Mouse (Mus musculus): ENCODE data around the gene Dtl. TPM values are rescaled to one million over a fixed set of nuclear protein-coding genes. Genes with fewer than 3 reads are reported as not detected.
A peak's percentile ranks its signal among the peaks of the same experiment; 100 is the strongest.

The Dtl gene
- polyA plus RNA-seq (2012; rRNA removed) (27.3 and 30.0 TPM in 2 replicates), polyA plus RNA-seq (2014; fragmentation: Nextera tagmentation; extraction: Ambion mirVana) (42.9 and 47.0 TPM in 2 replicates)

GRCm38 (mm10) chr1:191575458-191576247, at the start of gene Dtl, which contains the start of gene Ints7:
Gene Dtl, minus strand, starts transcription at chr1:191575544.
Gene Ints7, plus strand, starts transcription at chr1:191575636.
- peak; percentile 94; the same call in 1 of the 2 replicates for TF ChIP-seq POLR2A (IDR thresholded peaks at IDR 0.05; ENCODE audit: borderline replicate concordance, extremely low read depth, insufficient read depth, insufficient read length)
- H3K4me1 ChIP-seq (ENCODE audit: control insufficient read depth, insufficient read depth, low read length) = peaks cover 22% of the 10 kb centered on the region
- WGBS = under 1% methylated on average over 68 of the region's 70 CpGs
- no peaks in the 10 kb centered on the region for H3K27me3 ChIP-seq (ENCODE audit: control insufficient read depth, insufficient read depth, low read length)
- 0 out of 2 replicates have a peak, but pooled peaks cover 3% of the 10 kb centered on the region for H3K36me3 ChIP-seq (ENCODE audit: control insufficient read depth, insufficient read depth, low read length)
- ATAC-seq (ENCODE audit: low FRiP score, low read depth) = peak; percentile 96
- no peaks in the 10 kb centered on the region for H3K9me3 ChIP-seq (ENCODE audit: control insufficient read depth, low read length)
- H3K27ac ChIP-seq (replicated peaks; ENCODE audit: low read depth, low read length) = peak within 1 kb of the TSS; percentile 92
- H3K9ac ChIP-seq (ENCODE audit: low read depth, low read length, severe bottlenecking) = peak within 1 kb of the TSS; percentile 76
- DNase-seq (ENCODE audit: low spot score) = peak; percentile 99
- peak within 1 kb of the TSS; percentile 89 for H3K4me3 ChIP-seq (replicated peaks; ENCODE audit: low read length)
- peak within 1 kb of the TSS; percentile 69 for H3K4me2 ChIP-seq (replicated peaks; ENCODE audit: low read depth, low read length, severe bottlenecking)

GRCm38 (mm10) chr1:191625026-191625425, 49.7 kb upstream of the Dtl start:
- Histone ChIP-seq H3K9ac (ENCODE audit: low read depth, low read length, severe bottlenecking) (no peak overlapping the region), H3K4me3 (replicated peaks; ENCODE audit: low read length) (no peak overlapping the region), H3K27ac (replicated peaks; ENCODE audit: low read depth, low read length) (no peak overlapping the region), H3K4me2 (replicated peaks; ENCODE audit: low read depth, low read length, severe bottlenecking) (no peak overlapping the region), H3K36me3 (ENCODE audit: control insufficient read depth, insufficient read depth, low read length) (peaks cover 29% of the 10 kb centered on the region), H3K4me1 (ENCODE audit: control insufficient read depth, insufficient read depth, low read length) (no peaks in the 10 kb centered on the region), H3K9me3 (ENCODE audit: control insufficient read depth, low read length) (no peaks in the 10 kb centered on the region), H3K27me3 (ENCODE audit: control insufficient read depth, insufficient read depth, low read length) (no peaks in the 10 kb centered on the region)
- DNase-seq (ENCODE audit: low spot score) = no peak
- 55% methylated on average over 6 of the region's 6 CpGs for WGBS
- no peak for TF ChIP-seq POLR2A (IDR thresholded peaks at IDR 0.05; ENCODE audit: borderline replicate concordance, extremely low read depth, insufficient read depth, insufficient read length)
- ATAC-seq (ENCODE audit: low FRiP score, low read depth) = no peak

GRCm38 (mm10) chr1:191624492-191624891, 49.1 kb upstream of the Dtl start:
- TF ChIP-seq POLR2A (IDR thresholded peaks at IDR 0.05; ENCODE audit: borderline replicate concordance, extremely low read depth, insufficient read depth, insufficient read length) = no peak
- no peak for ATAC-seq (ENCODE audit: low FRiP score, low read depth)

GRCm38 (mm10) chr1:191622801-191623200, 47.5 kb upstream of the Dtl start:
- no peak for DNase-seq (ENCODE audit: low spot score)
- H3K27ac ChIP-seq (replicated peaks; ENCODE audit: low read depth, low read length) = no peak overlapping the region
- WGBS = 92% methylated on average over 8 of the region's 8 CpGs
- no peak overlapping the region for H3K9ac ChIP-seq (ENCODE audit: low read depth, low read length, severe bottlenecking)
- H3K4me1 ChIP-seq (ENCODE audit: control insufficient read depth, insufficient read depth, low read length) = no peaks in the 10 kb centered on the region
- H3K36me3 ChIP-seq (ENCODE audit: control insufficient read depth, insufficient read depth, low read length) = peaks cover 51% of the 10 kb centered on the region
- no peak for ATAC-seq (ENCODE audit: low FRiP score, low read depth)
- H3K27me3 ChIP-seq (ENCODE audit: control insufficient read depth, insufficient read depth, low read length) = no peaks in the 10 kb centered on the region
- H3K4me2 ChIP-seq (replicated peaks; ENCODE audit: low read depth, low read length, severe bottlenecking) = no peak overlapping the region
- H3K9me3 ChIP-seq (ENCODE audit: control insufficient read depth, low read length) = no peaks in the 10 kb centered on the region
- TF ChIP-seq POLR2A (IDR thresholded peaks at IDR 0.05; ENCODE audit: borderline replicate concordance, extremely low read depth, insufficient read depth, insufficient read length) = no peak
- H3K4me3 ChIP-seq (replicated peaks; ENCODE audit: low read length) = no peak overlapping the region

More at GRCm38 (mm10) chr1:191624492-191624891, 49.1 kb upstream of the Dtl start:
- no peak overlapping the region for H3K4me2 ChIP-seq (replicated peaks; ENCODE audit: low read depth, low read length, severe bottlenecking)
- DNase-seq (ENCODE audit: low spot score) = no peak
- WGBS = 77% methylated on average over 6 of the region's 6 CpGs
- no peak overlapping the region for H3K4me3 ChIP-seq (replicated peaks; ENCODE audit: low read length)
- H3K27me3 ChIP-seq (ENCODE audit: control insufficient read depth, insufficient read depth, low read length) = no peaks in the 10 kb centered on the region
- peaks cover 35% of the 10 kb centered on the region for H3K36me3 ChIP-seq (ENCODE audit: control insufficient read depth, insufficient read depth, low read length)
- no peaks in the 10 kb centered on the region for H3K4me1 ChIP-seq (ENCODE audit: control insufficient read depth, insufficient read depth, low read length)
- H3K9ac ChIP-seq (ENCODE audit: low read depth, low read length, severe bottlenecking) = no peak overlapping the region
- no peak overlapping the region for H3K27ac ChIP-seq (replicated peaks; ENCODE audit: low read depth, low read length)
- H3K9me3 ChIP-seq (ENCODE audit: control insufficient read depth, low read length) = no peaks in the 10 kb centered on the region

- ATAC-seq (ENCODE audit: low FRiP score, low read depth) (no peak), DNase-seq (ENCODE audit: low spot score) (no peak)
- Histone ChIP-seq H3K27me3 (ENCODE audit: control insufficient read depth, insufficient read depth, low read length) (no peaks in the 10 kb centered on the region), H3K36me3 (ENCODE audit: control insufficient read depth, insufficient read depth, low read length) (peaks cover 68% of the 10 kb centered on the region), H3K9ac (ENCODE audit: low read depth, low read length, severe bottlenecking) (no peak overlapping the region), H3K4me1 (ENCODE audit: control insufficient read depth, insufficient read depth, low read length) (no peaks in the 10 kb centered on the region), H3K9me3 (ENCODE audit: control insufficient read depth, low read length) (no peaks in the 10 kb centered on the region), H3K4me2 (replicated peaks; ENCODE audit: low read depth, low read length, severe bottlenecking) (no peak overlapping the region), H3K27ac (replicated peaks; ENCODE audit: low read depth, low read length) (no peak overlapping the region), H3K4me3 (replicated peaks; ENCODE audit: low read length) (no peak overlapping the region)
- TF ChIP-seq POLR2A (IDR thresholded peaks at IDR 0.05; ENCODE audit: borderline replicate concordance, extremely low read depth, insufficient read depth, insufficient read length) = no peak
- WGBS = 94% methylated on average over 8 of the region's 8 CpGs
Observed at GRCm38 (mm10) chr1:191621096-191621495, 45.8 kb upstream of the Dtl start.

Measured in limb, embryonic 14.5 days (tissue).